Mouse (Mus musculus) forebrain, embryonic 11.5 days (tissue): ENCODE measurements at regions not wholly inside any gene's neighbourhood (a gene's known extent, or its start where the extent isn't known, plus 50 kb on each side); places are given as distances from the start of the nearest gene placed in this dataset.

Source experiments
- ATAC-seq: fragments of 200-750 bp; cut with Nextera tagmentation; replicated peaks from 2 replicates; pipeline ENCODE4 v1.8.0; 2017; ENCODE audit warnings: moderate TSS enrichment; ENCODE audit not compliant: low FRiP score
- DNase-seq: peaks from one replicate; pipeline ENCODE4 v3.0.0-alpha.2; 2017; ENCODE audit warnings: low spot score
- H3K27ac ChIP-seq: fragments of 300-500 bp; sonication (generic); 2 replicates; pipeline ENCODE4 v1.5.1; 2014; ENCODE audit warnings: low read depth, low read length
- H3K27me3 ChIP-seq: fragments of 300-500 bp; sonication (generic); 2 replicates; pipeline ENCODE4 v1.6.1; 2014; ENCODE audit warnings: mild to moderate bottlenecking, low read length, mixed read lengths; ENCODE audit not compliant: control insufficient read depth, insufficient read depth
- H3K36me3 ChIP-seq: fragments of 300-500 bp; sonication (generic); 2 replicates; pipeline ENCODE4 v1.6.1; 2014; ENCODE audit warnings: mild to moderate bottlenecking, low read length, moderate library complexity, mixed read lengths; ENCODE audit not compliant: control insufficient read depth, insufficient read depth
- H3K4me1 ChIP-seq: fragments of 300-500 bp; sonication (generic); replicated peaks from 2 replicates; pipeline ENCODE4 v1.6.1; 2014; ENCODE audit warnings: low read length, mixed read lengths; ENCODE audit not compliant: control insufficient read depth, insufficient read depth
- H3K4me2 ChIP-seq: fragments of 300-500 bp; sonication (generic); 2 replicates; pipeline ENCODE4 v1.6.1; 2014; ENCODE audit warnings: low read depth, mild to moderate bottlenecking, low read length, moderate library complexity, mixed read lengths; ENCODE audit not compliant: severe bottlenecking
- H3K4me3 ChIP-seq: fragments of 300-500 bp; sonication (generic); 2 replicates; pipeline ENCODE4 v1.5.1; 2014; ENCODE audit warnings: low read depth, low read length
- H3K9ac ChIP-seq: fragments of 300-500 bp; sonication (generic); 2 replicates; pipeline ENCODE4 v1.6.1; 2014; ENCODE audit warnings: low read length
- H3K9me3 ChIP-seq: fragments of 300-500 bp; sonication (generic); 2 replicates; pipeline ENCODE4 v1.6.1; 2016; ENCODE audit warnings: low read length, mixed read lengths; ENCODE audit not compliant: control insufficient read depth
- WGBS: fragments of 180-500 bp; shearing (Covaris S2); extraction: QIAGEN DNeasy Blood & Tissue Kit; methylation state at CpG from one replicate; pipeline ENCODE4 v1.1.7; 2014; 5-methylcytosine and 5-hydroxymethylcytosine counted together

DNA sequence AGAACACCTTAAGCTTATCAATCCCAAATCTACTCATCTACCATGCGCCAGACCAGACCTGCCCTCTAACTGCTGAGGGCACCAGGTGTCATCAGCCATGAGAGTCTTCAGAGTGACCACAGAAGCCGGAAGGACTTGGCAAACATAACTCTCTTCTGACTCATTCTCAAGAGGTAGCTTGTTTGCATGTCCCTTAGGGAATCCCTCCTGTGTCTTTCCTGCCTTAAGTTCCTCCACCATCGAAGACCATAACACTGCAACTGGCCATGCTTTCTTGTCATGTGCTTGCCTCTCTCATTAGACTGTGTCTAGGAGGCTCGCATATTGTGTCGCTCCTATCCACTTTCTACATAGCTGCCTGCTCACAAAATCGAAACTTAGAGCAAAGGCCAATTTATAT, 226.1 kb upstream of the Ncam1 start:
- ATAC-seq (no peak), DNase-seq (no peak)
- Histone ChIP-seq H3K9me3 (no peaks in the 10 kb centered on the region), H3K36me3 (no peaks in the 10 kb centered on the region), H3K4me1 (no peaks in the 10 kb centered on the region), H3K4me3 (no peak overlapping the region), H3K4me2 (no peak overlapping the region), H3K27me3 (no peaks in the 10 kb centered on the region), H3K27ac (no peak overlapping the region), H3K9ac (no peak overlapping the region)
- 92% methylated on average over 6 of the region's 6 CpGs for WGBS

GRCm38 (mm10) chr9:50013602-50014001, 214.9 kb upstream of the Ncam1 start:
- ATAC-seq (no peak), DNase-seq (no peak)
- no peaks in the 10 kb centered on the region for H3K4me1 ChIP-seq
- H3K9me3 ChIP-seq = no peaks in the 10 kb centered on the region
- no peaks in the 10 kb centered on the region for H3K27me3 ChIP-seq
- no peak overlapping the region for H3K4me2 ChIP-seq
- no peak overlapping the region for H3K4me3 ChIP-seq
- 86% methylated on average over 4 of the region's 4 CpGs for WGBS
- H3K9ac ChIP-seq = no peak overlapping the region
- H3K27ac ChIP-seq = no peak overlapping the region
- no peaks in the 10 kb centered on the region for H3K36me3 ChIP-seq

- Histone ChIP-seq H3K27ac (no peak overlapping the region), H3K4me1 (no peaks in the 10 kb centered on the region; the same call in 1 of the 2 replicates), H3K4me2 (no peak overlapping the region), H3K9ac (no peak overlapping the region), H3K36me3 (no peaks in the 10 kb centered on the region), H3K4me3 (no peak overlapping the region), H3K9me3 (no peaks in the 10 kb centered on the region), H3K27me3 (no peaks in the 10 kb centered on the region)
- no peak for ATAC-seq
- WGBS = 57% methylated on average over 8 of the region's 8 CpGs
- no peak for DNase-seq
Observed at GRCm38 (mm10) chr9:50005757-50006576, 207.2 kb upstream of the Ncam1 start.

DNA sequence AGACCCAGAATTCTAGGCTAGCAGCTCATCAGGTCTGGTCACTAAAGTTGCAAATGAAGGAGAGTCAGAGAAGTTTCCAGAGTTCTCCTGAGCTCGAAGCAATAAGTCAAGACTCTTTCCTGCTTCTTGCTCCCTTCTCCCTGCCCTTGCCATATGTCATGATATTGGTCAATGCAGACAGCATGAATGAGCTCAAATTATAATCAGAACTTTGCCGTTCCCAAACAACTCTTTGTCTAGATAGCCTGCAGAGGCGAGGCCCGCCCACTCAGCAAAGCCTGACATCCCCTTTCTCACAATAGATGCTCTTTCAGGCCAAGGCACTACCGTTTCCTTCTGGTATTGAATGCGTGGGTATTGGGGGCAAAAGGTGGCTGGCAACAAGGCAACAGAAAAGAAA, 204.0 kb upstream of the Ncam1 start:
- 71% methylated on average over 6 of the region's 6 CpGs for WGBS
- Histone ChIP-seq H3K27ac (no peak overlapping the region), H3K27me3 (no peaks in the 10 kb centered on the region), H3K36me3 (no peaks in the 10 kb centered on the region), H3K9me3 (no peaks in the 10 kb centered on the region), H3K4me3 (no peak overlapping the region), H3K4me2 (no peak overlapping the region), H3K9ac (no peak overlapping the region), H3K4me1 (no peaks in the 10 kb centered on the region; the same call in 1 of the 2 replicates)
- DNase-seq = no peak
- no peak for ATAC-seq

DNA sequence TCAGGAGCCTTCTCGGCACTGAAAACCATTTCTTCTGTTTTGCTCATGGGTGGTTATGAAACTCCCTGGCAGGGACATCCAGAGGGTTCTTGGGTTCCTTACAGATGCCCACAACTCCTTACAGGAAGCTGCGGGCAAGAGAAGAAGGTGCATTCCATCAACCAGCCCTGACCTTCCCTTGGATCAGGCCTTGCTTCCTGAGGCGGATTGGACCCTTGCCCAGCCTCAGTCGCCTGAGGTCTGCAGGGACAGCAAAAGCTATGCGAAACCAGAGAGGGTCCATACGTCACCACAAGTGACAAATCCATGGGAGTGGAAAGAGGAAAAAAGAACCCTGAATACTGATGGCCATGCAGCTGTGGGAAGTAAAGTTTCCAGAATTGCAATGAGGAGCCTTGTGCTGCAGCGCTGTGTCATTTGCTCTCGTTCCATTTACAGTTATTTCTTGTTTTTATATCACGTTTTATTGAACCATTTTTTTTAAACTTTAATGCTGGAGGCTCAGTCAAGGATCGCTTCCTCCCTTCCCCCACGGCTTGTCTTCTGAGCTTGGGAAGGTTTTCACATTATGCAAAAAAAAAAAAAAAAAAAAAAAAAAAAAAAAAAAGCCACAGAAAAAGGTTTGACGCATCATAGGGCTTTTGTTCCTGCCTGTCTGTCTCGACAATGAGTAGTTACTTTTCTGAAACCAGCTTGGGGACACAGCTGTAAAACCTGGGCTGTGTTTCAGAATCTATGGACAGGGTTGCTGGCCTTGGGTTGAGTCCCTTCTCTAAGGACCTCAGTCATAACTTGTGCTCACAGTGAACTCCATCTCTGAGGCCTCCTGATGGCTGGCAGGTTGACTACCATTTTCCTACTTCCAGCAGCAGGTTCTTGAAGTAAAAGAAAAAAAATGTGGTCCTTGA, 202.0 kb upstream of the Ncam1 start:
- Histone ChIP-seq H3K36me3 (no peaks in the 10 kb centered on the region), H3K9ac (no peak overlapping the region), H3K27me3 (no peaks in the 10 kb centered on the region), H3K4me2 (no peak overlapping the region), H3K9me3 (peaks cover 2% of the 10 kb centered on the region; the same call in 1 of the 2 replicates), H3K4me3 (no peak overlapping the region), H3K27ac (no peak overlapping the region), H3K4me1 (no peaks in the 10 kb centered on the region; the same call in 1 of the 2 replicates)
- ATAC-seq (no peak), DNase-seq (no peak)
- WGBS = 87% methylated on average over 13 of the region's 13 CpGs

GRCm38 (mm10) chr9:49999970-50000369, 201.2 kb upstream of the Ncam1 start:
- Histone ChIP-seq H3K4me3 (no peak overlapping the region), H3K27me3 (no peaks in the 10 kb centered on the region), H3K4me2 (no peak overlapping the region), H3K9ac (no peak overlapping the region), H3K9me3 (peaks cover 6% of the 10 kb centered on the region; the same call in 1 of the 2 replicates), H3K27ac (no peak overlapping the region), H3K36me3 (no peaks in the 10 kb centered on the region), H3K4me1 (no peaks in the 10 kb centered on the region)
- DNase-seq = no peak
- 89% methylated on average over 1 of the region's 1 CpGs for WGBS
- ATAC-seq = no peak

DNA sequence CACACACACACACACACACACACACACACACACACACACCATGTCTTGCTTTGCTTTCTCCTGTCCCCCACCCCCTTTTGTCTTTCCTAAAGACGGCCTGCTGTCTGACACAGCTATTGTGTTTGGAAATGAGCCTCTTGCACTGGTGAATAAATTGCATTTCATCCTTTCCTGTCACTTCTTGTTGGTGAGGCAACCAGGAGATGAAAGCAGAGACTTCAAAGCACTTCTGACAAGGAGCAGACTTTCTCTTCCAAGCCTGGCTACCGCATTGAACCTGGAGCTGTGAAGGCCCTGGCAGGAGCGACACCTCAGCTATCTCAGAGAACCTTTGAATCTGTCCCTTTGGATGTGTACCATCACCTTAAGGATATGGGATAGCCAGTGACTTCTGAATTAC, 199.4 kb upstream of the Ncam1 start:
- ATAC-seq = no peak
- H3K4me1 ChIP-seq = no peaks in the 10 kb centered on the region
- 66% methylated on average over 3 of the region's 3 CpGs for WGBS
- no peak for DNase-seq
- H3K9me3 ChIP-seq = peaks cover 8% of the 10 kb centered on the region; the same call in 1 of the 2 replicates
- H3K36me3 ChIP-seq = no peaks in the 10 kb centered on the region
- no peak overlapping the region for H3K9ac ChIP-seq
- no peaks in the 10 kb centered on the region for H3K27me3 ChIP-seq
- no peak overlapping the region for H3K27ac ChIP-seq
- H3K4me2 ChIP-seq = no peak overlapping the region
- no peak overlapping the region for H3K4me3 ChIP-seq

GRCm38 (mm10) chr9:49989464-49990271, 190.9 kb upstream of the Ncam1 start:
- Histone ChIP-seq H3K4me2 (no peak overlapping the region), H3K27ac (no peak overlapping the region), H3K9ac (no peak overlapping the region), H3K36me3 (no peaks in the 10 kb centered on the region), H3K27me3 (no peaks in the 10 kb centered on the region), H3K9me3 (no peaks in the 10 kb centered on the region), H3K4me3 (no peak overlapping the region), H3K4me1 (no peaks in the 10 kb centered on the region)
- whole genome bisulfite sequencing = 65% methylated on average over 14 of the region's 14 CpGs
- no peak for DNase-seq
- ATAC-seq = no peak
